Mouse (Mus musculus) hindbrain, embryonic 11.5 days (tissue): ENCODE data around the gene Wdr31. TPM values are rescaled to one million over a fixed set of nuclear protein-coding genes. Genes with fewer than 3 reads are reported as not detected.
"Not testable (repeated sequence)": the region's sequence is repeated elsewhere in the genome, so short reads cannot be mapped to it uniquely, and the experiment has no call there.

ENCODE experiments used
- ATAC-seq: fragments of 200-750 bp; cut with Nextera tagmentation; 2 replicates; pipeline ENCODE4 v1.8.0; 2017; ENCODE audit warnings: mild to moderate bottlenecking, moderate TSS enrichment, moderate library complexity; ENCODE audit not compliant: low FRiP score
- DNase-seq: peaks from one replicate; pipeline ENCODE4 v3.0.0-alpha.2; 2015; ENCODE audit warnings: low spot score
- H3K27ac ChIP-seq: fragments of 300-500 bp; sonication (generic); 2 replicates; pipeline ENCODE4 v1.5.1; 2014; ENCODE audit warnings: mild to moderate bottlenecking, low read depth, low read length
- H3K27me3 ChIP-seq: fragments of 300-500 bp; sonication (generic); 2 replicates; pipeline ENCODE4 v1.6.1; 2014; ENCODE audit warnings: mild to moderate bottlenecking, low read length, moderate library complexity, mixed read lengths; ENCODE audit not compliant: control insufficient read depth, insufficient read depth
- H3K36me3 ChIP-seq: fragments of 300-500 bp; sonication (generic); 2 replicates; pipeline ENCODE4 v1.6.1; 2014; ENCODE audit warnings: mild to moderate bottlenecking, low read length, moderate library complexity, mixed read lengths; ENCODE audit not compliant: control insufficient read depth, insufficient read depth
- H3K4me1 ChIP-seq: fragments of 300-500 bp; sonication (generic); replicated peaks from 2 replicates; pipeline ENCODE4 v1.6.1; 2014; ENCODE audit warnings: low read length, mixed read lengths; ENCODE audit not compliant: control insufficient read depth, insufficient read depth
- H3K4me2 ChIP-seq: fragments of 300-500 bp; sonication (generic); replicated peaks from 2 replicates; pipeline ENCODE4 v1.6.1; 2014; ENCODE audit warnings: mild to moderate bottlenecking, low read depth, low read length
- H3K4me3 ChIP-seq: fragments of 300-500 bp; sonication (generic); 2 replicates; pipeline ENCODE4 v1.5.1; 2014; ENCODE audit warnings: low read depth, low read length
- H3K9ac ChIP-seq: fragments of 300-500 bp; sonication (generic); 2 replicates; pipeline ENCODE4 v1.6.1; 2014; ENCODE audit warnings: low read depth, low read length
- H3K9me3 ChIP-seq: fragments of 300-500 bp; sonication (generic); 2 replicates; pipeline ENCODE4 v1.6.1; 2016; ENCODE audit warnings: low read length; ENCODE audit not compliant: control insufficient read depth
- WGBS: fragments of 180-500 bp; shearing (Covaris S2); extraction: QIAGEN DNeasy Blood & Tissue Kit; methylation state at CpG from one replicate; pipeline ENCODE4 v1.1.7; 2014; 5-methylcytosine and 5-hydroxymethylcytosine counted together
- polyA plus RNA-seq: library from polyadenylated mRNA; unstranded; fragments of >200 nt; fragmentation: Nextera tagmentation; extraction: Ambion mirVana; gene quantifications from 2 replicates; pipeline ENCODE4 v1.2.1, GENCODE M21; 2014

The Wdr31 gene
- polyA plus RNA-seq, 1 experiment from 2014 or later, result 6.9 TPM

DNA sequence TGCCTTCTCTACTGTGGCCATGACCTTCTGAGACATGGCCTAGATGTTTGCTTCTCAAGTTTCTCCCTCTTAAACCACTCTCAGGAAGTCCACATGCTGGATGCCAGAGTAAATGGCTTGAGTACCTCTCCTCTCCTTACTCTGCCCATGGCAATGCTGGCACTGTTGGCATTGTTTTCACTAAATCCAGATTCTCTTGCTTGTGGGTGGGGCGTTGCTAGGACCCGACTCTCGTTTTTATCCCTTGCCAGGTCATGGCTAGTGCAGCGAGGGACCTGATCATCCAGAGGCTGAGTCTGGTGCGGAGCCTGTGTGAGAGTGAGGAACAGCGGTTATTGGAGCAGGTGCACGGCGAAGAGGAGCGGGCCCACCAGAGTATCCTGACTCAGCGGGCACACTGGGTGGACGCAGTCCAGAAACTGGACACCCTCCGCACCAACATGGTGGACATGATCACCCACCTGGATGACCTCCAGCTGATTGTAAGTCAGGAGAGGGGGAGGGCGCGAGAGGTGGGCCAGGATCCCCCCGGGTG, 15.5 kb upstream of the Wdr31 start:
- H3K4me2 ChIP-seq, result no peak overlapping the region
- H3K4me3 ChIP-seq, result no peak overlapping the region
- WGBS, result 92% methylated on average over 15 of the region's 15 CpGs
- no peaks in the 10 kb centered on the region for H3K4me1 ChIP-seq
- no peak overlapping the region for H3K27ac ChIP-seq
- H3K27me3 ChIP-seq, result peaks cover 2% of the 10 kb centered on the region; the same call in 1 of the 2 replicates
- ATAC-seq, result no peak
- DNase-seq, result no peak
- no peaks in the 10 kb centered on the region for H3K36me3 ChIP-seq
- no peak overlapping the region for H3K9ac ChIP-seq
- H3K9me3 ChIP-seq, result no peaks in the 10 kb centered on the region

DNA sequence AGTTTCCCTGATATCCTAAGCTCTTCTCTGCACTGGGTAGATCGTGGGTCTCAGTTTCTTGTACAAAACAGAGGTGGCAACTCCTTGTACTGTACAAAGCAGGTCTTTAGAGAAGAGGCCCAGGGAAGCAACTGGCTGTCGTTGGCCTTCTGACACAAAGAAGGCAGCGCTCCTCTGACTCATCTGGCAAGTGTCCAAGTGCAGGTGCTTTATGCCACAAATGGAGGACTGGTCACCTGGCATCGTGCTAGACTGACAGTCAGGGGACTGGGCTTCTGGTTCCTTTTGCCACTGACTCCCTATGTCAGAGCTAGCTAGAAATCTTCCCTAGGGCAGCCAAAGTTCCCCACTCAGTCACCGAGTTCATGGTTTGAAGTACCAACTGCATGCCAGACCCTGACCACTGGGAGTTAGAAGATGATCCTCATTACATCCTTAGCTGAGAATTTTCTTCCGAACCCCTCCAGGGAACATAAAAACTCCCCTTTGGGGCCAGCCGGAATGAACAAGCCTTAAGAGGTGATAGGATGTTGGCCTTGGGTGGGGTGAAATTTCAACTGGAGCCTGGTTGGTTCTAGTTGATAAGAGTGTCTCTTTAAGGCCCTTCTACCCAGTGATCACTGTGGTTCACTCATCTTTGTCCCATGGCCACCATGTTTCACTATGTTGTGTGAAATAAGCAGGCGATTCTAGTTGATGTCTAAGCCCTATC, 14.9 kb upstream of the Wdr31 start:
- H3K27me3 ChIP-seq, result peaks cover 3% of the 10 kb centered on the region; the same call in 1 of the 2 replicates
- no peak overlapping the region for H3K9ac ChIP-seq
- WGBS, result 88% methylated on average over 8 of the region's 8 CpGs
- H3K36me3 ChIP-seq, result no peaks in the 10 kb centered on the region
- H3K27ac ChIP-seq, result no peak overlapping the region
- H3K4me1 ChIP-seq, result no peaks in the 10 kb centered on the region
- no peak overlapping the region for H3K4me2 ChIP-seq
- H3K4me3 ChIP-seq, result no peak overlapping the region
- DNase-seq (no peak), ATAC-seq (no peak)
- no peaks in the 10 kb centered on the region for H3K9me3 ChIP-seq

DNA sequence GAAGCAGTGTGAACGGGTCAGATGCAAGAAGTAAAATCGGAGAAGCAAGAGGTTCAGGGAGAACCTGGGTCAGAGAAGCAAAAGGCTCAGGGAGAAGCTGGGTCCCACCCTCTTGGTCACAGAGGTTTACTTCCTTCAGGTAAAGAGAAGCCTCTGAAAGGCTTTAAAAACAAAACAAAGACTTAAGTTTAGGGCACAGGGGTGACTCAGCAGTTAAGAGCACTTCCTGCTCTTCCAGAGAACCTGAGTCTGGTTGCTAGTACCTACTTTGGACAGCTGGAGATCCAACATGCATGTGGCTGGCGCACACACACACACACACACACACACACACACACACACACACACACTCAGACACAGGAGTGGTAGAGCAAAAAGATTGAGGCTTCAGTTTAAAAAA, 14.2 kb upstream of the Wdr31 start:
- Histone ChIP-seq H3K4me2 (no peak overlapping the region), H3K9me3 (no peaks in the 10 kb centered on the region), H3K4me1 (no peaks in the 10 kb centered on the region), H3K27ac (no peak overlapping the region), H3K9ac (no peak overlapping the region), H3K36me3 (no peaks in the 10 kb centered on the region), H3K4me3 (no peak overlapping the region), H3K27me3 (peaks cover 9% of the 10 kb centered on the region)
- ATAC-seq, result no peak
- no peak for DNase-seq
- 75% methylated on average over 3 of the region's 3 CpGs for whole genome bisulfite sequencing

DNA sequence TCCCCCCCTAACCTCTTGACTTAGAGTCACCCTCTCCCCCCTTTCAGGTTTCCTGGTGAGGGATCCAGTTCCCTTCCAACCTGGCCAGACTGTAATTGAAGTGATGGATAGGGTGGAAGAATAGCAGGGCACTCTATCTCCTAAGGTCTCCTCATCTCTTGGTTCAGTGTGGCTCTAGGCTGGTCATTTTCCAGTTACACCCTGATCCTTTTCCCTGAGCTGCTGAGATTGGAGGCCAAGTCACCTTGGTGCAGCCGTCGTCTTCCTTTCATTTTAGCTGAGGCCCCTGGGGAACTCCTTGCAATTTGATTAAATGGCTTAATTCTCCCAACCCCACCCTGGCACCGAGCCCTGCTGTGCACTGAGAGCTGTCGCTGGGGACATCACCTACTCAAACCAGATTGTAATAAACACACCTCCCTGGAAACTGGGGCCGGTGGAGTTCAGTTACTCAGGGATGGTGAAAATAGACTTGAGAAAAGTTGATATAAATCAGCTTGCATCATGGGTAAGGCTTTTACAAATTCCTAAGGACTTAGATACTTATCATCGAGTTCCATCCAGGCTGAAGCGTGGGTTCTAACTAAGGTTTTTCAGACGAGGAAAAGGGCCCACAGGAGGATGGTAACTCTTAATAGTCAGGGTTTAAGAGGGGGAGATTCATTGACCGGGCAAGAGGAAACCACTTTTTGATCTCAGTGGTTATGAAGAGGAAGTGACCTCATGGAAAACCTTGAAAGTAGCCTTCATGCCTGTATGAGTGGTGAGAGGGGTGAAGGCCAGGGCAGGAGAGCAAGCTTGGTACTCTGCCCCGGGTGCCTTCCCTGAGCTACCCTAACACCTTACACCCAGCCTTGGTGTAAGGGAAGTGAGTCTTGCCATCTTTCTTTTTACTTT, 10.3 kb upstream of the Wdr31 start:
- Histone ChIP-seq H3K9ac (no peak overlapping the region), H3K4me1 (peaks cover 2% of the 10 kb centered on the region; the same call in 1 of the 2 replicates), H3K36me3 (no peaks in the 10 kb centered on the region), H3K27me3 (peaks cover 21% of the 10 kb centered on the region), H3K27ac (no peak overlapping the region), H3K4me2 (no peak overlapping the region), H3K4me3 (no peak overlapping the region), H3K9me3 (no peaks in the 10 kb centered on the region)
- WGBS, result 53% methylated on average over 10 of the region's 10 CpGs
- DNase-seq (no peak), ATAC-seq (no peak)

DNA sequence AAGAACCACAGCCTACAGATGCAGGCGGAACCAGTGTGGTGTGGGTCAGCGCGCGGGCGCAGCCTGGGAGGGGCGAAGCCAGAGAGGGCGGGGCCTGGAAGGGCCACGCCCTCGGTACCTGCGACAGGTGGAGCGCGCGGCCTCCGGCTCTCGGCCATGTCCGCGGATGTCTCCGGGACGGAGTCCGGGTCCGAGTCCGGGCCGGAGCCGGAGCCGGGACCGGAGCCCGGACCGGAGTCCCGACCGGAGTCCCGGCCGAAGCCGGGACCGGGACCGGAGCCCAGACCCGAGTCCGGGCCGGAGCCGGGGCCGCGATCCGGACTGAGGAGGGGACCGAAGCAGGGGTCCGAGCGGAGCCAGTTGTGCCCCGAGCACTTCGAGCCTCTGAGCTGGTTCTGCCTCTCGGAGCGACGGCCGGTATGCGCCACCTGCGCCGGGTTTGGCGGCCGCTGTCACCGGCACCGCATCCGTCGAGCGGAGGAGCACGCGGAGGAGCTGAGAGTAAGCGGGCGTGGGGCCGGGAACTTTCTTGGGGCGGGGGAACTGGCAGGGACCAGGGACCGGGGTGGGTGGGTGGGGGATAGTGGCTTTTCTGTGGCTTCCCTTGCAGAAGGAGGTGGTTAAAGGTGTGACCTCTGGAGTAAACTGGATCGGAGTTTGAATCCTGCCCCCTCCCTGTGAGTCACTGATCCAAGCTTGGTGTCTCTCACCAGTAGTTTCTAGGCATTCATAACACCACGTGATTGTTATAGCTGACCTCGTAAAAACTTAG, 9.4 kb upstream of the Wdr31 start, which contains the start of gene Bspry:
Gene Bspry (plus strand): TSS at position 117 of the 772 bp plus-strand sequence.
- Histone ChIP-seq H3K36me3 (no peaks in the 10 kb centered on the region), H3K9me3 (no peaks in the 10 kb centered on the region), H3K27ac (no peak within 1 kb of the TSS), H3K27me3 (peaks cover 21% of the 10 kb centered on the region), H3K9ac (no peak within 1 kb of the TSS), H3K4me1 (peaks cover 2% of the 10 kb centered on the region; the same call in 1 of the 2 replicates), H3K4me3 (peak within 1 kb of the TSS; percentile 37), H3K4me2 (peak within 1 kb of the TSS; percentile 75)
- ATAC-seq (peak; percentile 66), DNase-seq (peak; percentile 50)
- 3% methylated on average over 64 of the region's 71 CpGs for WGBS

DNA sequence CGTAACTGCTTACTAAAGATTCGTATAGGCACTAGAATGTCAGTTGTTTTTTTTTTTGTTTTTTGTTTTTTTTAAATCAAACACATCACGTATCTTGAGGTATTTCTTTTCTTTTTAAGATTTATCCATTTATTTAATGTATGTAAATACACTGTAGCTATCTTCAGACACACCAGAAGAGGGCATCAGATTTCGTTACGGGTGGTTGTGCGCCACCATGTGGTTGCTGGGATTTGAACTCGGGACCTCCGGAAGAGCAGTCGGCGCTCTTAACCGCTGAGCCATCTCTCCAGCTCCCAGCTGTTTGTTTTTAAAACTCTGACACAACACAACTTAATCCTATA, 8.9 kb upstream of the Wdr31 start:
- not testable (repeated sequence) for ATAC-seq, H3K27ac ChIP-seq, H3K9ac ChIP-seq, DNase-seq, H3K9me3 ChIP-seq, H3K4me1 ChIP-seq, H3K36me3 ChIP-seq
- Histone ChIP-seq H3K4me3 (peak overlapping the region; percentile 37), H3K27me3 (peaks cover 21% of the 10 kb centered on the region), H3K4me2 (peak overlapping the region; percentile 75)
- 13% methylated on average over 11 of the region's 11 CpGs for WGBS

DNA sequence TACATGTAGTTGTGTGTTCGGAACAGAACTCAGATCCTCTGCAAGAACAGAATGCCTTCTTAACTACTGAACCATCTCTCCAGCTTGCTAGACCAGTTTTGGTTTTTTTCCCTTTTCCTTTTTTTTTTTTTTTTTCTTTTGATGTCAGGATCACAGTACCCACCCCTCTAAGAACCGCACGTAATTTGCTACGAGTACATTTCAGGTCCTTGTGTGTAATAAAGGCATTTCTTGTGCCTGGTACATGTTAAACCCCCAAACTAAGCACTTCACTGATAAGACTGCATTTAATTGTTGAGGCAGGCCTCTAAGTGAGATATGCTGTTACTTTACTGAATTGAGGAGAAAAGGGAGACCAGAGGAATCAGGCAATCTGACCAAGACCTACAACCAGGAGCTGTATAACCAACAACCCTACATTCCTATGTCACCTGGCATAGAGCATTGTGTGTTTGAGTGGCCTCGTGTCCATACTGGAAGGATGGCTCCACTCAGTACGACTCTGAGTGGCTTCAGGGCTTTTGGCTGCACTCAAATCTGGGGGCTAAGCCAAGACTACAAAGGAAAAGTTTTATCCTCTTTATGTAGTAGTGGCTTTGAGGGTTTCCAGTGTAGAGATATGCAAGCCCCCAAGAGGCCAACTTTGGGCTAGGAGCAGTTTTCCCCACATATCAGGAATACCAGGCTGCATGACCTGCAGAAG, 7.0 kb upstream of the Wdr31 start:
- Histone ChIP-seq H3K9me3 (no peaks in the 10 kb centered on the region), H3K36me3 (no peaks in the 10 kb centered on the region), H3K9ac (no peak overlapping the region), H3K27me3 (peaks cover 21% of the 10 kb centered on the region), H3K4me2 (no peak overlapping the region), H3K4me1 (peaks cover 2% of the 10 kb centered on the region; the same call in 1 of the 2 replicates), H3K27ac (no peak overlapping the region), H3K4me3 (no peak overlapping the region)
- no peak for ATAC-seq
- WGBS, result 83% methylated on average over 6 of the region's 6 CpGs
- DNase-seq, result no peak

DNA sequence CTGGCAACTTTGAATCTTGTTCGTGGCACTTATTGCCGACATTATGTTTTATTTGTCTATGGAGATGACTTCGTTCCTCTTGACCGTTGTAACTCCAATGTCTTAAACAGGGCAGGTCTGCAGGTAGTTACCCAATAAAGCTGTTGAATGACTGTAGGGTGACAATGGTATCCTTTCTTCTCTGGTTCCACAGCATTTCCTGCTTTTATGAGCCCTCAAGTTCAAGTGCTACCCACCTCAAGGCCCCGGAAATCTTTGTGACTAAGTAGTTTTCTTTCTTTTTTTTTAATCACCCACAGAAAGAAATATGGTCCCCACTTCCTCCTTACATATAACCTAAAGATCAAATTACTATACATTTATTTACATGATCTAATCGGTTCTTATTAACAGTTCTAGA, 5.1 kb upstream of the Wdr31 start:
- Histone ChIP-seq H3K4me1 (peaks cover 2% of the 10 kb centered on the region; the same call in 1 of the 2 replicates), H3K9me3 (no peaks in the 10 kb centered on the region), H3K4me2 (no peak overlapping the region), H3K4me3 (no peak overlapping the region), H3K36me3 (no peaks in the 10 kb centered on the region), H3K9ac (no peak overlapping the region), H3K27ac (no peak overlapping the region), H3K27me3 (peaks cover 19% of the 10 kb centered on the region)
- ATAC-seq (no peak), DNase-seq (no peak)
- WGBS, result 93% methylated on average over 6 of the region's 6 CpGs
